Mouse (Mus musculus) induced T-regulatory cell, adult 2 months (primary cell): ENCODE results near the gene Wnt7b.

Source experiments
- DNase-seq: peaks from one replicate; pipeline ENCODE4 v3.0.0-alpha.2; 2012; ENCODE audit warnings: low read depth

Gene Wnt7b

GRCm38 (mm10) chr15:85569995-85570734 lies 12.1 kb downstream of the Wnt7b start:
- no peak for DNase-seq

DNA sequence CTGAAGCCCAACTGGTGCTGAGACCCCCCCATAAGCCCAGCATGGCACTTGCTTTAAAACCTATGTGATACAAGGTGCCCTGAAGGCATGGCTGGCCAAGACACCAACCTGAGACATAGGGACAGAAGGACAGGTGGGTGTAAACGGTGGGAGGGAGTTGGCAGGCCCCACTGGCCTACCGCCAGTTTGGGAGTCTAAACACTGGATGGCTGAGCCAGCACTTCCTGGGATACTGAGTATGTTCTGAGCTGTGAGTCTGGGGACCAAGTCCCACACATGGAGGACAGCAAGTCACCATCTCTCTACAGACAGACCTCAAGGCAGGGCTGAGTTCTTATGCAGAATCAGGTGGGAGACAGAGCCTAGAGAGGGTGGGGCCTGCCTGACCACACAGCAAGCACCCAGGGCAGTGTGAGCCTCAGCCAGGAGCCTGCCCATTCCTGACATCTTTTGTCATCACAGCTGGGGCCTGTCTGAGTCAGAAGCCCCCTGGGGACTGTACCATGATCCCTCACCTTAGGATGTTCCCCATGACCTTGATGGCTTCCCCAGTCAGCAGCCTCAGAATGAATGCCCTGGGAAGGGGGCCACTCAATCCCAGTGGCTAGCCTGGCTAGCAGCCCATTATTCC lies 13.0 kb downstream of the Wnt7b start:
- no peak for DNase-seq

DNA sequence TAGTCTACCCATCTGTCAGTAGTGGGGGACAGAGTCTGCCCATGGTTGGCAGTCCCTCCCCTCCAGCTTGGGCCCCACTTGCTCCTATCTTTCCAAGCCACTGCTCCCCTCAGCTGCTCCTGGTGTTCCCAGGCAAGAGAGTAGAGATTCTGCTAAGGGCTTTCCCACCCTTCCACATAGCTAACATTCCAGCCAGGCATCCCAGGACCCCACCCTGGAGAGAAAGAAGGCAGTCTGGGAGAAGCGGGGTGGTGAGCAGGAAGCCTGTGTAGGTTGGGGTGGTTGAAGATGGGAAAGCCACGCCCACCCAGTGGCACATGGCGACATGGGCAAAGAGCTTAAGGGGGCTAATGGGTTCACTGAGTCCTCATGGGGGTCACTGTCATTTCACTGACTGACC lies 13.9 kb downstream of the Wnt7b start:
- DNase-seq = no peak

DNA sequence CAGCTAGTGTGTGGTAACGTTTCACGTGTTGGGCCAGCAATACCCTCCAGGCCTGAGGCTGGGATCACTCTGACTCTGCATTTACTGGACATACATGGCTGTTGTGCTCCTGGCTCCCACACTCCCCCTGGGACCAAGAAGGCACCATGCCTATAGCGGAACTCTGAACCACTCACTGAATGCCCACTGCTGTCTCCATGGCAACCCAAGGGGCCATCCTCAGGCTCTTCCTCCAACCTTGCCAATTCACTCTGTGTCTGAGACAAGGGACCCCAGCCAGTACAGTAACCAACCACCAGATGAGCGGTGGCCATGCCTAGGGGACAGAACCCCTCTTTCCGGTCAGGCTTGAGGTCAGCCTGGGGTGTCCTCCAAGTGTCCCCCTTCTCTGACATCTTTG lies 17.3 kb downstream of the Wnt7b start:
- DNase-seq = no peak

- DNase-seq = no peak
Measured at GRCm38 (mm10) chr15:85564034-85564769, 18.1 kb downstream of the Wnt7b start.

- DNase-seq = no peak
Measured at GRCm38 (mm10) chr15:85561953-85562352, 20.3 kb downstream of the Wnt7b start.

- no peak for DNase-seq
Measured at GRCm38 (mm10) chr15:85560830-85561229, 21.4 kb downstream of the Wnt7b start.

- DNase-seq = no peak
Measured at GRCm38 (mm10) chr15:85558840-85559540, 23.3 kb downstream of the Wnt7b start.

- DNase-seq = no peak
Measured at GRCm38 (mm10) chr15:85555799-85556198, 26.5 kb downstream of the Wnt7b start.

DNA sequence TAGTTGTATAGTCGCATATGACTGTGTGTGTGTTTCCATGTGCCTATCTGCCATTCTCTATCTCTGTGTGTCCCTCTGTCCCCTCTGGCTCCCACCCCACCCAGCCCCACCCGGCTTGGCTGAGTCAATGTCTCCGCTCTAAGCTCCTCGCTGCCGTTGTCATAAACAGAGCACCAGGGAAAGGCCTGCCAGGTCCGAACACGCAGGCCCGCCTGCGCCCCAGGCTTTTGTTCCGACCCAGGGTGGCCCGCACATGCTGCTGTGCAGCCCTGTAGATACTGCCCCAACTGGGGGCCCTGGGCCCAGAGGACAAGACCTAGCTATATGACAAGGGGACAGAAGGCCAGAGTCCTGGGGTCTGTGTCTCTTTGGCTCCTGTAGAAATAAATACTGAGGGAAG lies 28.9 kb downstream of the Wnt7b start:
- DNase-seq = no peak

DNA sequence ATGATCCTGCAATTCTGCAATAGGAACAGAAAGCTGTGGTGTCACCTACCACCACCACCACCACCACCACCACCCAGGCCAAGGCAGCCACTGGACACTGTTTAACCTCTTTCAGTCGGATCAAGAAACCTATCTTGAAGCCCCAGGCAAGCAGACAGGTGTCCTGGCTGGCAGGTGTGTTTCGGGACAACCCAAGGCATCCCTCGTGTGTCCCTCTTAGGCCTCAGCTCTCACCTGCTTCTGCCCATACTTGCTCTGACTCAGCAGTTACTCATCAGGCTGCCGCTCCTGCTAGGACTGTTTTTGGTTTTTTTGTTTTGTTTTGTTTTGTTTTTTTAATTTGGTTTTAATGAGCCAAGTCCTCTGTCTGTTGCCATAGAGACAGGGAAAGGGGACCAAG lies 35.8 kb downstream of the Wnt7b start:
- DNase-seq = no peak

DNA sequence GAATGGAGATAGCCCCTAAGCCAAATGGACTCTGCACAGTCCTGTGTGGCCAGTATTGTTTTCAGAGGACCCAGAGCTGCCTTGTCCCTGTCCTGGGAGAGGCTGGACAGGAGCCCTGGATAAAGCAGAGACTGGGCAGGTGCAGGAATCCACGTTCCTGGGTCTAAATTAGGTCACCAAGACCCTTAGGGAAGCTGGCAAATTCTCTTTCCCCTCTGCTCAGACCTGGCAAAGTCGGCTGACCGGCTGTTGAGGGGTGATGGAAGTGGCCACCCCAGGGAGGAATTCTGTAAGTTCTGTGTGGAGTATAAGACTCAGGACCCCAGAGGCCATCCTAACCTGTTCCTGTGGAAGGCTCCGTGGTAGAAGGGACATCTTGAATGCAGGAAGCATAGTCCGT lies 36.9 kb downstream of the Wnt7b start:
- DNase-seq = no peak

DNA sequence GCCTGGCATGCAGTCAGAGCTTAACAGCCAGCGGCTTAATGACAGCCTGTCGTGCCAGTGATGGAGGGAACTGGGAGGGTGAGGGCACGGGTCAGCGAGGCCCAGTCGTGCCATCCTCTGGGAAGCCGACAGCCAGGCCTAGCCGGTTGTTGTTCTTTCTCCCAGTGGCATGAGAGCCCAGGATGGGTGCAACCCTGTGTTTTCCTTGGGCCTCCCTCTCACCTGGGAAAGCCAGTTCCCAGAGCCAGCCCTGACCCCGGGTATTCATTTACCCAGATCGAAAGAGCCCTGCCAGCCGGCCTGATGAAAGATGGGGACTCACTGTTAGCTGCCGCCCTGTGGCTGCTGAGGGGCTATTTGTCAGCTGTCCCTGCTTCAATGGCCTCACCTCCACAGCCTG lies 44.1 kb downstream of the Wnt7b start:
- DNase-seq = no peak

GRCm38 (mm10) chr15:85537151-85537550 lies 45.1 kb downstream of the Wnt7b start:
- no peak for DNase-seq

DNA sequence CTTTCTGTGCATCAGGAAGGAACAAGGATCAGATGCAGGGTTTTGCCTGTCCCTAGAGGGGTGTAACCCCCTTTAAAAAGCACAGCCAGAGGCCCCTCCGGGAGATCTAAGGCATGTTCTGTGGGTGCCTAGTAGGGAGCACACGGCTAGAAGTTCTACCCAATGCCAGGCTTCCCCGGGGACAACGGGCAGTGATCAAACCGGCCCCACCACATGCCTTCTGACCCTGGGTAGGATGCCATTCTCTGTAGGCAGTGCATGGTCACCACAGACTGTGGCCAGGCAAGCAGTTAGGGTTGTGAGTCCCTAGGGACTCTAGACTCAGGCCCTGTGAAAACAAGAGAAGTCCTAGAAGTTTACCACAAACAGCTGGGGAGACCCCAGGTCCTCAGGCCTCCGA lies 47.6 kb downstream of the Wnt7b start:
- DNase-seq = no peak

- no peak for DNase-seq
Measured at GRCm38 (mm10) chr15:85534215-85534614, 48.1 kb downstream of the Wnt7b start.

- DNase-seq = no peak
Measured at GRCm38 (mm10) chr15:85532063-85532462, 50.2 kb downstream of the Wnt7b start.

DNA sequence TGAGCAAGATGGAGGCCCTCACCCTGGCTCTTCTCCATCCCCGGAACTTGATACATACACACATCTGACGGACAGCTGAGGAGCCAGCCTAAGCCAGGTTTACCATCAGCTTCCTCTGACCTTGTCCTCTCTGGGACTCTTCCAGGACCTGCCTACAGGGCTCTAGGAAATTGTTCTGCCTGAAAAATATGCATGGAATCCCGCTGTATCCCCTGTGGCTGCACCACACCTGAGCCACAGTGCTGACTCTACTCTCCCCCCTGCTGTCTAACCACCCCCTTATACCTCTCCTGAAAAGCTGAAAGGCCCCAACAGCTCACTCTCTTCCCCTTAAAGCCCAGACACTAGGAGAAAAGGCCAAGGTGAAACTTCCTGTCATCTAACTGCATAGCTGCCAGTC lies 52.4 kb downstream of the Wnt7b start:
- DNase-seq = no peak

DNA sequence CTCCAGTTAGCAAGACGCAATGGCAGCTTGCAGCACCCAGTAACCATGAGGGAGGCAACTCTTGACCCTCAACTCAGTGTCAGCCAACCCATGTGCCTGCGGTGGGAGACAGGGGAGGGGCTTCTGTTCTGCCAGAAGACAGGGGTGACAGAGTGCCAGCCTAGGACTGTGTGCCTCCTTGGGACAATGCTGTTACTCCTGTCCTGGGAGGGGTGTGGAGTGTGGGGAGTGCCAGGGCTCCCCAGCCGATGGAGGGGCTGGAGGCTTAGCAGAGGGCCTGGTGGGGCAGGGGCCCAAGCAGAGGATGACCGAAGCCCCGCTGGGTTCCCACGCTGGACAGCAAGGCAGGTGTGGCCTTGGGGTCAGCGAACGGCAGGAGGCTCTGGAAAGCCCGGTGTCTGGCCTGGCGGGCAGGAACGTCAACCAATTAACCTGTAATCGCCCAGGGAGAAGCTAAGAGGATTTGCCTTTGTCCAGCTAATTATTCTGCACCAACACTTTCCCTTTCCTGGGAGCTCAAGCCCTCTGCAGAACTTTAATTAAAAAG lies 57.8 kb downstream of the Wnt7b start:
- DNase-seq = no peak

DNA sequence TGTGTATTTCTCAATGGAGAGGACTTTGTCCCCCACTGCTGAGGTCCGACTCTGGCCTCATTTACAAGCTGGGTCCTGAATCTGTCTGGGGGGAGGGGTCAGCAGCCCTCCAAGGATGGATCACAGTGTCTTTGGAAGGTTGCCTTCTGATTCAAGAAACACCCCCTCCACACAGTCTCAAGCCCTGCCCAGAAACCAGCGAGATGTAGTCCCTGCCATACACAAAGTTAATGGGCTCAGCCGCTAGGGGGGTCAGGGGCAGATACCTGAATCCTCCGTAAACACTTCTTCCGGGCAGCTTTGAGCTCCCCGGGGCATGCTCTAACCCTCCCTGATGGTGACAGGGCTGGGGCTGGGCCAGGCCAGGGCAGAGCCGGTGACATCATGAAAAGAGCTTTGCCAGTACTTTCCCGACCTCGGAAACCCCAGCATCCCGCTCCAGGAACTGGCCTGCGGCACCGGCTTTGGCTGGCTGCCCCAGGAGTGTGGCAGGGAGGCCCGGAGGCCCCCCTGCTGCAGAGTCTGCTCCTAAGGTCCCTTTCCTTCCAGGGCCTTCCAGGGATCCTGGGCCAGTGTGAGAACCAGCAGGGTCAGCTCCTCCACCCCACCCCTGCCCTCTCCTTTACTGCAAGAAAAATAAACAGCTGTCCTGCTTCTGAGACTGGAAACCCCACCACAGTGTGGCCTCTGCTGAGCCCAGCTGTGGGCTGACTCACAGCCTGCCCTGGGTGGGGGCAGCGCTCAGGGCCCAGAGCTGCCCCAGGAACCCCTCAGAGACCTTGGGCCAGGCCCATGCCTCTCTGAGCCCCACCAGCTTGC lies 58.9 kb downstream of the Wnt7b start:
- no peak for DNase-seq

- DNase-seq = no peak
Measured at GRCm38 (mm10) chr15:85519438-85519837, 62.8 kb downstream of the Wnt7b start.
